Mouse (Mus musculus): Measurements from ENCODE around the gene Ybx1. TPM values are rescaled to one million over a fixed set of nuclear protein-coding genes. Genes with fewer than 3 reads are reported as not detected.
A peak's percentile ranks its signal among the peaks of the same experiment; 100 is the strongest.

Gene Ybx1
- polyA plus RNA-seq, 1 experiment, result 1,534 TPM

- Histone ChIP-seq H3K27ac (ENCODE audit: insufficient read depth, low read length) (peak within 1 kb of the TSS; percentile 15; the same call in 1 of the 2 replicates), H3K4me1 (ENCODE audit: control insufficient read depth, insufficient read depth, low read length) (no peaks in the 10 kb centered on the region), H3K27me3 (ENCODE audit: control insufficient read depth, insufficient read depth, low read length, poor library complexity, severe bottlenecking) (no peaks in the 10 kb centered on the region), H3K9ac (ENCODE audit: low read depth, poor library complexity, severe bottlenecking) (peak within 1 kb of the TSS; percentile 83), H3K9me3 (replicated peaks; ENCODE audit: control insufficient read depth, insufficient read depth, low read length, poor library complexity, severe bottlenecking) (no peaks in the 10 kb centered on the region), H3K36me3 (ENCODE audit: control insufficient read depth, insufficient read depth, low read length, poor library complexity, severe bottlenecking) (peaks cover 11% of the 10 kb centered on the region), H3K4me3 (ENCODE audit: low read depth, low read length) (peak within 1 kb of the TSS; percentile 83)
- TF ChIP-seq CTCF (IDR thresholded peaks at IDR 0.05; ENCODE audit: low read depth, low read length), result no peak
- TF ChIP-seq EP300 (IDR thresholded peaks at IDR 0.05; ENCODE audit: insufficient read depth, low read depth, low read length), result no peak
- TF ChIP-seq POLR2A (IDR thresholded peaks at IDR 0.05; ENCODE audit: insufficient read depth, low read length), result peak; percentile 75
Observed at GRCm38 (mm10) chr4:119320131-119320830, 25.9 kb upstream of the Ybx1 start, which contains the start of gene Ppih. TSS of gene Ppih (minus strand) at chr4:119320546.

- H3K4me3 ChIP-seq (ENCODE audit: low read depth, low read length), result no peak overlapping the region
- no peaks in the 10 kb centered on the region for H3K9me3 ChIP-seq (replicated peaks; ENCODE audit: control insufficient read depth, insufficient read depth, low read length, poor library complexity, severe bottlenecking)
- H3K36me3 ChIP-seq (ENCODE audit: control insufficient read depth, insufficient read depth, low read length, poor library complexity, severe bottlenecking), result peaks cover 29% of the 10 kb centered on the region
- TF ChIP-seq CTCF (IDR thresholded peaks at IDR 0.05; ENCODE audit: low read depth, low read length) (no peak), POLR2A (IDR thresholded peaks at IDR 0.05; ENCODE audit: insufficient read depth, low read length) (no peak), EP300 (IDR thresholded peaks at IDR 0.05; ENCODE audit: insufficient read depth, low read depth, low read length) (no peak)
- H3K27me3 ChIP-seq (ENCODE audit: control insufficient read depth, insufficient read depth, low read length, poor library complexity, severe bottlenecking), result no peaks in the 10 kb centered on the region
- H3K4me1 ChIP-seq (ENCODE audit: control insufficient read depth, insufficient read depth, low read length), result no peaks in the 10 kb centered on the region
- no peak overlapping the region for H3K27ac ChIP-seq (ENCODE audit: insufficient read depth, low read length)
- no peak overlapping the region for H3K9ac ChIP-seq (ENCODE audit: low read depth, poor library complexity, severe bottlenecking)
Observed at GRCm38 (mm10) chr4:119313756-119314155, 19.4 kb upstream of the Ybx1 start.

GRCm38 (mm10) chr4:119305418-119305817 lies 11.0 kb upstream of the Ybx1 start:
- Histone ChIP-seq H3K4me3 (ENCODE audit: low read depth, low read length) (no peak overlapping the region), H3K27me3 (ENCODE audit: control insufficient read depth, insufficient read depth, low read length, poor library complexity, severe bottlenecking) (no peaks in the 10 kb centered on the region), H3K27ac (ENCODE audit: insufficient read depth, low read length) (no peak overlapping the region), H3K9me3 (replicated peaks; ENCODE audit: control insufficient read depth, insufficient read depth, low read length, poor library complexity, severe bottlenecking) (no peaks in the 10 kb centered on the region), H3K36me3 (ENCODE audit: control insufficient read depth, insufficient read depth, low read length, poor library complexity, severe bottlenecking) (peaks cover 12% of the 10 kb centered on the region; the same call in 1 of the 2 replicates), H3K9ac (ENCODE audit: low read depth, poor library complexity, severe bottlenecking) (no peak overlapping the region), H3K4me1 (ENCODE audit: control insufficient read depth, insufficient read depth, low read length) (no peaks in the 10 kb centered on the region)
- TF ChIP-seq POLR2A (IDR thresholded peaks at IDR 0.05; ENCODE audit: insufficient read depth, low read length), result no peak
- TF ChIP-seq CTCF (IDR thresholded peaks at IDR 0.05; ENCODE audit: low read depth, low read length), result no peak
- TF ChIP-seq EP300 (IDR thresholded peaks at IDR 0.05; ENCODE audit: insufficient read depth, low read depth, low read length), result no peak

GRCm38 (mm10) chr4:119303291-119303690 lies 8.9 kb upstream of the Ybx1 start:
- Histone ChIP-seq H3K27me3 (ENCODE audit: control insufficient read depth, insufficient read depth, low read length, poor library complexity, severe bottlenecking) (no peaks in the 10 kb centered on the region), H3K27ac (ENCODE audit: insufficient read depth, low read length) (no peak overlapping the region), H3K9ac (ENCODE audit: low read depth, poor library complexity, severe bottlenecking) (no peak overlapping the region), H3K4me3 (ENCODE audit: low read depth, low read length) (no peak overlapping the region), H3K9me3 (replicated peaks; ENCODE audit: control insufficient read depth, insufficient read depth, low read length, poor library complexity, severe bottlenecking) (no peaks in the 10 kb centered on the region), H3K4me1 (ENCODE audit: control insufficient read depth, insufficient read depth, low read length) (no peaks in the 10 kb centered on the region), H3K36me3 (ENCODE audit: control insufficient read depth, insufficient read depth, low read length, poor library complexity, severe bottlenecking) (peaks cover 7% of the 10 kb centered on the region; the same call in 1 of the 2 replicates)
- TF ChIP-seq EP300 (IDR thresholded peaks at IDR 0.05; ENCODE audit: insufficient read depth, low read depth, low read length) (no peak), POLR2A (IDR thresholded peaks at IDR 0.05; ENCODE audit: insufficient read depth, low read length) (no peak), CTCF (IDR thresholded peaks at IDR 0.05; ENCODE audit: low read depth, low read length) (no peak)

GRCm38 (mm10) chr4:119301777-119302176 lies 7.4 kb upstream of the Ybx1 start:
- H3K27me3 ChIP-seq (ENCODE audit: control insufficient read depth, insufficient read depth, low read length, poor library complexity, severe bottlenecking), result no peaks in the 10 kb centered on the region
- H3K4me3 ChIP-seq (ENCODE audit: low read depth, low read length), result no peak overlapping the region
- H3K9me3 ChIP-seq (replicated peaks; ENCODE audit: control insufficient read depth, insufficient read depth, low read length, poor library complexity, severe bottlenecking), result no peaks in the 10 kb centered on the region
- H3K27ac ChIP-seq (ENCODE audit: insufficient read depth, low read length), result no peak overlapping the region
- TF ChIP-seq EP300 (IDR thresholded peaks at IDR 0.05; ENCODE audit: insufficient read depth, low read depth, low read length), result no peak
- TF ChIP-seq POLR2A (IDR thresholded peaks at IDR 0.05; ENCODE audit: insufficient read depth, low read length), result no peak
- no peak for TF ChIP-seq CTCF (IDR thresholded peaks at IDR 0.05; ENCODE audit: low read depth, low read length)
- H3K4me1 ChIP-seq (ENCODE audit: control insufficient read depth, insufficient read depth, low read length), result no peaks in the 10 kb centered on the region
- H3K9ac ChIP-seq (ENCODE audit: low read depth, poor library complexity, severe bottlenecking), result no peak overlapping the region
- H3K36me3 ChIP-seq (ENCODE audit: control insufficient read depth, insufficient read depth, low read length, poor library complexity, severe bottlenecking), result no peaks in the 10 kb centered on the region

- TF ChIP-seq EP300 (IDR thresholded peaks at IDR 0.05; ENCODE audit: insufficient read depth, low read depth, low read length) (no peak), POLR2A (IDR thresholded peaks at IDR 0.05; ENCODE audit: insufficient read depth, low read length) (no peak), CTCF (IDR thresholded peaks at IDR 0.05; ENCODE audit: low read depth, low read length) (no peak)
- H3K27me3 ChIP-seq (ENCODE audit: control insufficient read depth, insufficient read depth, low read length, poor library complexity, severe bottlenecking), result no peaks in the 10 kb centered on the region
- H3K9ac ChIP-seq (ENCODE audit: low read depth, poor library complexity, severe bottlenecking), result no peak overlapping the region
- H3K4me3 ChIP-seq (ENCODE audit: low read depth, low read length), result no peak overlapping the region
- no peak overlapping the region for H3K27ac ChIP-seq (ENCODE audit: insufficient read depth, low read length)
- no peaks in the 10 kb centered on the region for H3K9me3 ChIP-seq (replicated peaks; ENCODE audit: control insufficient read depth, insufficient read depth, low read length, poor library complexity, severe bottlenecking)
- no peaks in the 10 kb centered on the region for H3K4me1 ChIP-seq (ENCODE audit: control insufficient read depth, insufficient read depth, low read length)
- no peaks in the 10 kb centered on the region for H3K36me3 ChIP-seq (ENCODE audit: control insufficient read depth, insufficient read depth, low read length, poor library complexity, severe bottlenecking)
Observed at GRCm38 (mm10) chr4:119300761-119301160, 6.4 kb upstream of the Ybx1 start.

All from ES-Bruce4 (cell line).